Mouse (Mus musculus) mouse embryonic stem cell (cell line): ENCODE data around the gene Ect2.

Source experiments
- in situ Hi-C, 2 experiments: fragments of 300-500 bp; cut with MboI; formaldehyde crosslinking; loops; 1 replicate in 1 of 2; 3 replicates in 1 of 2; pipeline ENCODE4 v1.14.3; 2019 to 2020; ENCODE audit warnings: low sequenced_read_pairs in 2 of 2, low pct_unique_long_range_greater_than_20kb in 1 of 2, mixed read lengths in 1 of 2; ENCODE audit not compliant: unreplicated experiment in 1 of 2

The Ect2 gene

DNA sequence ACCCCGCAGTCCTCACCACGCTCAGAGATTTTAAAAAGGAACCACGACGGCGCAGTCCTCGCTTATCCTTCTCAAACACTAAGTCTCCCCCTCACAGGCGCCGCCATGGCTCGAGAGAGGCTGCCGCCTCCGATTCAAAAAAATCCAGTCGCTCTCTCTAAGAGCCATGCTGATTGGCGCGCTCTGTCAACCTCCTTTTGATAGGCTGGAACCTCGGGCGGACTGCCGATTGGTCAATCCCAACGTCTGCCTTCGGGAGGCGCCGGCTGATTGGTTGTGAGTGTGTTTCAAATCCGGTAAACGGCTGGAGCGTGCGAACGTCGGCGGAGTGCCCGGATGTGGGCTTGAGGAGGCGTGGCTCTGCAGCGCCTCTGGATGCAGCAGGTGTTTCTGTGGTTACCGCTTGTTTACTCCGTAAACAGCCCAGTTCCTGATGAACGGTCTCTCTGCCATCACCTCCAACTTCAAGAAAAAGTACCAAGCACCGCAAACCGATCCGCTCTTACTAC lies at the start of gene Ect2:
Gene Ect2 (minus strand): TSS at position 178 of the 509 bp plus-strand sequence.
- in situ Hi-C loops: no loop called here

DNA sequence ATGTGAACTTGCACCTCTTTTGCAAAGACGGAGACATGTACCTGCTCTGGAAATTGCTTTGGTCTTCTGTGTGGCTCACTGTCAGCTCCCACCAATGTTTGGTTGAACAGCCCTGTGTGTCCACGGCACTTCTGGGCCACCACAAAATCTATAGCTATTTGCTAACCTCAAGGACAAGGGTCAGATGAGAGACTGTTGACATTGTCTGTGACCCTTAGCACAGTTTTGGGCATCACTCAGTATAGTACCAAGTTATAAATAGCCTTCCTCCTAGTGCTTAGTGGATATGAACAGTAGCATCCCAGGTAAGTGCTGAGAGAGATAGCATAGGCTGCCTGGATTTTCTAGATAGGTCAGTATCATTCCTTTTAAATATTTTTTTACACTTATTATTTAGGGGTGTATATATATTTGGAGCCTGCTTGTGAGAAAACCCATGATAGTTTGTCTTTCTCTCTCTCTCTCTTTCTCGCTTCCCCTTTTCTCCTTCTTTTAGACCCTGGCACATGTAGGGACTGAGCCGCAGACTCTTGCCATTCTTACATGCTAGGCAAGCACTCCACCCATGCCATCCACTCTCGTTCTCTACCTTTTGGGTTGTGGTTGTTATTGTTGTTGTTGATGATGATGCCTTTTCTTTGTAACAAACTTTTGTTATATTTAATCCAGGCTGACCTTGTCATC lies 48.2 kb upstream of the Ect2 start:
- in situ Hi-C loops: no loop called here

DNA sequence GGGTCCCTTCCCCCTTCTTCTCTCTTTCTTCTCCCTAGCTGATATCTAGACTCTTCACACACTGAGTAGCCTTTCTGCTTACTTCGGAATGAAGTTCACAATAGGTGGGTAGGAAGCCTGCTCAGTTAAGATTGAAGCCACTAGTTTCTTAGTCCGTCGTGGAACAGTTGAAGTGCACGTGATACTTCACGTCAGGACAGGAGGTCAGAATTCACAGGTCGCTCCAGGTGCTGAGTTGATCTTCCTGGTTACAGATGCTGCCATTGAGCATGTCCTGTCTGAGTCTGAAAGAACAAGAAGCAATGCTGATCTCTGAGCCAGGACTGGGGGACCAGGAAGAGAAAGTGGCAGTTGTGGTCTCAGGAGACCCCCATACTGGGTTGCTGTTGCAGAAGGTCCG lies 45.4 kb upstream of the Ect2 start:
- in situ Hi-C loops: no loop called here

DNA sequence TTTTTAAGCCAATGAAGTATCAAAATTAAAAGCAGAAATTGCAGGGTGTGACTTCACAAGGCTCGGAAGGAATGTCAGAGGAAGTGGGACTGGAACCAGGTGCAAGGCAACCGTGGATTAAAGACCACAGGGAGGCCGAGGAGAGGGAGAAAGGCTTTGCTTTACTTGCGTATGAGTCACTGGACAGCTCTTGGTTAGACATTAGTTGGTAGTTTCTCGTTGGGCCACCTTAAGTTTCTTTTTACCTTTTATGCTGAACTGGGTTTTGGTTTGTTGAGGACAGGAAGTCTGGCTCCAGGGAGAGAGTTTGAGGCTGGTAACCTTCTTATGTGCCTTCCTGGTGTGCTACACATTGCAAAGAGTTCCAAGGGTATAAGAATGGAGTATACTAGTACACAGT lies 44.1 kb upstream of the Ect2 start:
- in situ Hi-C loops: no loop called here

DNA sequence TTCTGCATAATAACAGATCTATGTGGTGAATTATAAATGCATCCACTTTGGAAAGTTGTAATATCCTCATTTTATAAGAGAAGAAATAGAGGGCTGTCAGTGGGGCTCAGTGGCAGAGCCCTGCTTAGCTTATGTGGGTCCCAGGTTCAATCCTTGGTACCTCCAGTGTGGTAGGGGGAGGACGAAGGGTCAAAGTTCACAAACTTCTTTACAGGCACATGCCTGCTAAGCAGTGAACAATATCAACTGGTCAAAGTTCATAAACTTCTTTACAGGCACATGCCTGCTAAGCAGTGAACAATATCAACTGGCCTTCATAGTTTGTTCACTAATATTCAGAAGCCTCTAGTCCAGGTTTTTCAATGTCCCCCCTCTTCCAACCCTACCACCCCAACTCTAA lies 42.9 kb upstream of the Ect2 start:
- in situ Hi-C loops: no loop called here

DNA sequence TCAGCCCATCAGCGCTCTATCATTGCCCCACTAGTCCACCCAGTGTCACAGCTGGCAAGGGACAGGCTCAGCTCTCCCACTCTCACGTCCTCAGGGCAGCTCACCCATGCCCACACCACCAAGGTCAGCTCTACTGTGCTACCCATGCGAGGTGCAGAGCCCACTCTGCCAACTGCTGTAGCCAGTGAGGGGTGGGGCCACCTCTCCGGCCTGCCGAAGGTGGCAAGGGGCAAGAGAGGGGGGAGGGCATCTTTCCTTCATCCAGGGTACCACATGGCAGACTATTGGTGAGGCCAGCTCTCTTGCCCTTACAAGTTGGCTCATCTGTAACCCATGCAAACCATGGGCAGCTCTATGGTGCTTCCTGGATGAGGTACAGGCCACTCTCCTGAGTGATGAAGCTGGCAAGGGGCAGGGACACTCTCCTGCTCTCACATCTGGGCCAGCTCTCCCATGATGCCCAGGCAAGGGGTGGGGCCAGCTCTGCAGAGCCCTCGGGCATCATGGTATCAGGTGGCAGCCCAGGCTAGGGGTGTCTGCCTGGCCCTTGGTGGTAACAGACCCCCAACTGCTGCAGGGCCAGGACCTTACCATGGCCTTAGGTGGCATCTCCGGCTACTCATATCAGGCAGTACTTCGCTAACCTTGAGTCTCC lies 42.0 kb upstream of the Ect2 start:
- in situ Hi-C loops: no loop called here

DNA sequence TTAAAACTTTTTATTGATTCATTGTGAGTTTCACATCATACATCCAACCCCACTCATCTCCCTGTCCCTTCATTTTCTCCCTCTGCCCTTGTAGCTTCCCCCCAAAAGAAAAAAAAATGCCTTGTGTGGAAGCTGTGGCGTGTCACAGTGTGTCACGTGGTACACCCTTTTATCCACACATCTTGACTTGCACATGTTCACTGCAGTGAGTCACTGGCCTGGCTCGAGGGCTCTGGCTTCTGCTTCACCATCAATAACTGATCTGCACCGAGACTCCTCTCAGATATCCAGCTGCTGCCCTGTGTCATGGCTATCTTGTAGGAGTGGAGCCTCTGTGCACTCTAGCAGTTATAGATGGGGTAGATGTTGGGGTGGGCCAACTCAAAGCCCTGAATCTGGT lies 41.5 kb upstream of the Ect2 start:
- in situ Hi-C loops: no loop called here

DNA sequence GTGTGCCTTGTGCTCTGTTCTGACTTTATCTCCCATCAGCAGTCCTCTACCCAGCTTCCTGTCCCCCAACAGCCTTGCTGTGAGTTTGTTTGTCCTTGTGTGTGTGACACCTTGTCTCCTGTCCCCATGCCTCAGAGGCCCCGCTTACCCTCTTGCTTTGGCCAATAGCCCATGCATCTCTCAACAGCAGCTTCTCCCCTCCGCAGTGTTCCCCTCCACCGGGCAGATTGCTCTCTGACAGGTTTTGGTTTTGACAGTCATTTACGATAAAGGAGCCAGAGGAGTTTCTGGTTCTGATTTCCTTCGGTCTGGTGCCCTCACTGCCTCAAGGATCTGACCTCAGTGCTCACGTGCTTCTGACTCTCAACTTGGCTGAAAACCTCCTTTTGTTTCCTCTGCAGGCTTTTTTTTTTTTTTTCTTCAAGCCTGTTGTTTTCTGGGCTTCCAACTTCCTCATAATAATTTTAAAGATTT lies 40.2 kb upstream of the Ect2 start:
- in situ Hi-C loops: no loop called here

DNA sequence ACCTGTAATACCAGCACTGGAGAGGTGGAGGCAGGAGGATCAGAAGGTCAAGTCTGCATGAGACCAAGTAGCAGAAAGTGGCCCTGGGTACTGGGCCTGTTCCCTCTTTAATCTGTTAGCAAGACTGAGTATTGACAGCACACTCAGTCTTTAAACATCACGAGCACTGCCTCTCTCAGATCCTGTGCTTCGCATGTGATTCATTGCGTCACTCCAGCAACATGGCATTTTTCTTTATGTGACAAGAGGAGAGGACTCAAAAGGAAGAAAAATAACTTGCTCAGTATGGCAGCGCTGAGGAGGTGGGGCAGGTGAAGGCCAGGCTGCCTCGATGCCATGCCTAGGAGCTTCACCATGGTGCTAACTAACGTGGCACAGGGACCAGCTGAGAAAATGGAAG lies 38.2 kb upstream of the Ect2 start:
- in situ Hi-C loops: no loop called here

DNA sequence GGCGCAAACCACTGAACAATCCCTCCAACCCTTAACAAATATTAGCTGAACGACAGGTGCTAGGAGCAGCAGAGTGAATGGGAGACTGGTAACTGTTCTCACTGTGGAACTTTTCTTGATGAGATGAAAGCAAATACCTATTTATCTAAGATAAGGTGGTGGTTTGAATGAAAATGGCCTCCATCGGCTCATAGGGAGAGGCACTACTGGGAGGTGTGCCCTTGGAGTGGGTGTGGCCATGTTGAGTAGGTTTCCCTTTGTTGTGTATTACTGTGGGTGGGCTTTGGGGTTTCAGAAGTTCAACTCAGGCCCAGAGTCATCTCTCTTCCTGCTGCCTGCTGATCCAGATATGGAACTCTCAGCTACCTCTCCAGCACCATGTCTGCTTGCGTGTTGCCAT lies 37.2 kb upstream of the Ect2 start:
- in situ Hi-C loops: no loop called here

DNA sequence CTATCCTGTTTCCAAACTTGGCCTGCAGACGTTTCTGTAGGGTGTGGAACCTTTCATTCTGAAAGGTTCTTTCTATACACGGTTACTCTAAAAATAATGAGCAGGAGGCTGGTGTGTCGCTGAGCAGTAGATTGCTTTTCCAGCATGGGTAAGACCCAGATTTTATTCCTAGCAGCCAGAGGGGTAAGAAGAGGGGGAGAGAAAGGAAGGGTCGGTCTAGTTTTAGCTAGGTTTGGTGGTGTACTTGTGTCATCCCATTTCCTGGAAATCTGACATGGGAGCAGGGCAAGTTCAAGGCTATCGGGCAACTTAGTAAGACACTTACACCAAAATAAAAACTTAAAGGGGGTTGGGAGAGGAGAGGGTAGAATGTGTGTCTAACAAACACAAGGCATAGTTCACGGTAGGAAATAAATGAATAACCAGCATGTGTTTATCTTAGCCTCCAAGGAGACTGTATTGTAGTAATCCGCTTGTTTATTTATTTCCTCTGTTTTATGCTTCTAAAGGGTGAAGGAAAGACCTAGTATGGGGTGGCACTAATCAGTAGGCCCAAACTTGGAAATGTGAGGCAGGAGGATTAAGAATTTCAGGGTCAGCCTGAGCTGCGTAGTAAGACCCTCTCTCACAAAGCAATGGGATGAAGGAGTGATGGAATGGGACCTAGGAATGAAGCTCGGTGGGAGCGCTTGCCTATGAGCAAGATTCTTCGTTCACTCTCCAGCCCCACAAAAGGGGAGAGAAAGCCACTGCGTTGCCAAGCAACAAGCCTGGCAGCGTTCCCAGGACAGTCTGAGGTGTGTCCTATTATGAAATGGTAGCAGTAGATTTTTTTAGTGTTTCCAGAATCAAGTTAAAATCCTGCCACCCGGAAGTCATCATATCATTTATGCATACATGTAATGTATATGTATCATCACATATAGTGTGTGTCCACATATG lies 35.9 kb upstream of the Ect2 start:
- in situ Hi-C loops: no loop called here

DNA sequence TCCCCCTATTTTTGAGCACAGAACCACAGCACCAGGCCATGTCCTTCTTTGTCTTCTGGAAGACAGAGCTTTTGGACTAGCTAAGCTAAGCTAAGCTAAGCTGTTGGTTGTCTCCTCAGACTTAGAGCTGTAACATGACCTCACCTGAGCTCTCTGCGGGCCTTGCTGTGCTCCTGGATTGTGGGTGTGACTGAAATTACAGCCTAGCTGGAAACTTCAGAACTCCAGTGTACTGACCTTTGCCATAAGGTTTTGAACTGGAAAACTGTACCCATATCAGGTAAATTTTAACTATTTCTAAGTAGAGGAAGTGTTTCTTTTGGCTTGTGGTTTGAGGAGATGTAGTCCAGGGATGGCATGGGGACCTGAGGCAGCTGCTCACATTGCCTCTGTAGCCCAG lies 34.7 kb upstream of the Ect2 start:
- in situ Hi-C loops: no loop called here

DNA sequence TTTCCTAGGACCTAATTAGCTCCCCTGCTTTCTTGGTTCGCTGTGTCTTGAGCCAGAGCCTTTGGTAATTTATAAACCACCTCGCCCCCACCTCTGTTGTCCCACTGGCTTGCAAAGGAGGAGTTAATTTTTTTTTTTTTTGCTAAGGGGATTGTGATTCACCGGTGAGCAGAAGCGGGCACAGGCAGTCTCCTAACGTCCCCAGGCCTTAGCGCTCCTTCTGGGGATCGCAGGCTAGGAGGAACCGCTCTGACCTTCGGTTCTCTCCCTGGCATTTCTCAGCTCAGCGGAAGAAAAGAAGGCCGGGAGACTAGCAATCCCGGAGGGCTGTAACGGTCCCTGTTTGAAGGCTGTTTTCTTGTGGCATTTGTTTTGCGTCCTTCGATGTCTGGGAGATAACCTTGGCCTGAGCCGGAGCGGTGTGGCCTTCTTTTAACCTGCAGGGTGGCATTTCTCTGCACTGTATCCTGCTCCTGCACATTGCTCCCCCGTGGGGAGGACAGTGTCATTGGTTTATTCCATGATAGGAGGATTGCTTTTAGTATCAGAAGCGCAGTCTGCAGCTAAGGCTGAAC lies 30.0 kb upstream of the Ect2 start:
- in situ Hi-C loops: loop anchor here (5.0 kb wide), 2 partner anchors 54 to 59 kb away; no protein-coding TSS in a partner anchor

DNA sequence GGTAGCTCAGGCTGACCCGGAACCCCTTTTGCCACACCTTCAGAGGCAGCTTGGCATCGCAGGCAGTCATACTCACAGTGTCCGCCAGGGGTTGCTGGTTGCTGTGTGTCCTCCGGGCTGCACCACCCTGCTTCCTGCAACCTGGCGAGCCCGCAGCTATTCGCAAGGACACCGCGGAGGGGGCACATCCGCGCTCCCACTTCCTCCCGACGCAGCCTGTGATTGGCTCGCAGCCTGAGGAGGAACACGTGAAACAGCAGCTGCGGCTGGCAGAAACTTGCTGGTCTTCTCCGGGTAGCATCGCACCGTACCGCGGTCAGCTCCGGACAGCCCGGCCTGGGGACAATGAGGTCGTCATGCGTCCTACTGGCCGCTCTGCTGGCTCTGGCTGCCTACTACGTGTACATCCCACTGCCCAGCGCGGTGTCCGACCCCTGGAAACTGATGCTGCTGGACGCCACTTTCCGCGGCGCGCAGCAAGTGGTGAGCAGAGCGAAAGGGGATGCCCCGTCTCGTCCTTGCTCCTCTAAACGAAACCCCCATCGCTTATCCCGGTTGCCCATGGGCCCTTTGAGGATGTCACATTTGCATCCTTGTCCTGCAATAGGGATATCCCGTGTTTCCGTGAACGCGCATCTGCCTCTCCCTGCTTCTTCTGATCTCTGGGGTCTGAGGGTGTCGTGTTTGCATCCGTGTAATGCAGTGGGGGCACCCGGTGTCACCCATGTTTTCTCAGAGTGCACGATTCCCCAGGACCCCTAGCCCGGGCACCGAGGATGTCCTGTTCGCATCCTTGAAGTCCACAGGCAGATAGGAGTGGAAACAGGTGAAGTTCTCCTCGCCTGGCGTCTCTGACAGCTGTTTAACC lies 29.3 kb upstream of the Ect2 start, which contains the start of gene Nceh1:
Gene Nceh1 (plus strand): TSS at position 233 of the 868 bp plus-strand sequence.
- in situ Hi-C loops: loop anchor here (5.0 kb wide), 2 partner anchors 54 to 59 kb away; no protein-coding TSS in a partner anchor

DNA sequence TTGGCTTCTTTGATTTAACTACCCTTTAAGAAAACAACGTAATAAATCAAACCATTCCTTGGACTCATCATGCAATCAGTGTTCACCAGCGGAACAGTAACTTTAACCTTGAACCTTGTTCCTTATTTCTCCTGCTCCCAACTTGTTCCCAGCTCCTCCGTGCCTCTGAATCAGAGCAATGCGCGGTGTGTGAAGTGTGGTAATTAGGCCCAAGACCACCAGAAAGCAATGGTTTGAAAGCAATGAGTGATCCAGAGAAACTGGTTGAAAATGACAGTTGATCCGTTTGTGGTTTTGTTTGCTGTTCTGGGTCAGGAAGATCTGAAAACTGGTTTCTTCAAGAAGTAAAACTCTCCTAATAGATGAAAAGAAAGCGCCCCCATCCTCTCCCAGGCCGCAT lies 26.0 kb upstream of the Ect2 start:
- in situ Hi-C loops: loop anchor here (5.0 kb wide), 2 partner anchors 58 to 63 kb away; no protein-coding TSS in a partner anchor

DNA sequence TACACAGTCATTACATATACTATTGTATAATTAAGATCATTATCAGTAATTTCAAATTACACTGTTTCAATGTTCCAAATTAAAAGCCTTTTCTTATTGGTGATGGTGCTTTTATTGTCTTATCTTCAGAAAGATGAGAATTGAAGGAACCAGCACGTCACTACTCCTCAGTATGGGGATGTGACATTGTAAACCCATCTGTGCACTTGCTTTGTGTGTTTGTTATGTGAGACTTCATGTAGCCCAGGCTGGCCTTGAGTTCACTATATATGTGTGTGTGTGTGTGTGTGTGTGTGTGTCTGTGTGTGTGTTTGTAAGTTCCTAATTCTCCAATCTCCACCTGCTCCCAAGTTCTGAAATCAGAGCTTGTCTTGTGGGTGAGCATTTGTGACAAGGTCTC lies 16.6 kb upstream of the Ect2 start:
- in situ Hi-C loops: no loop called here

DNA sequence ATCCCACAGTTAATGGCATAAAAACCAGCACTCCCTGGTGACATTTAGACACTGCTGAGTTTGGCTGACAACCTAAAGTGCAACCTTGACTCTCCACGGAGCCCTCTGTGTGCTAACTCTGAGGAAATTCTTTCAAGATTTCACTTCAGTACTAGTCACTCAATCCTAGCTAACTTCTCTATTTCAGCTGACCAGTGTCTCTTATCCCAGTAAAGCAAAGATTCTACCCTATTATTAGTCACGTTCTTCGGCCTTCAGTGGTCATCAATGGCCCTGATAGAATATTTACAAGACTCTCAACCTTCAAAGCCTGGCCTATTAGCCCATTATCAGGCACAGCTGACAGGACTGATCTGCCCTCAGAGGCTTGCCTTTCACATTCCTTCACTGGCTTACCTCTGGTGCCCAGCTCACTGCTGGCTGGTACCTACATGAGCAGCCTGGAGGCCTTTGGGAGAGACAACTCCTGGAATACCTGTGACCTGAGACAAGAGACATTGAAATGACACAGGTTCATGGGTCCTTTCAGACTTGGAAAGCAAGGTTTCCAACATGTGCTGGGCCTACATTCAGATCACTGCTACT lies 11.9 kb upstream of the Ect2 start:
- in situ Hi-C loops: no loop called here
